Mouse (Mus musculus) heart, embryonic 14.5 days (tissue): ENCODE data around the gene Parvb. TPM values are rescaled to one million over a fixed set of nuclear protein-coding genes. Genes with fewer than 3 reads are reported as not detected.

ENCODE experiments used
- ATAC-seq: fragments of 200-750 bp; cut with Nextera tagmentation; 2 replicates; pipeline ENCODE4 v1.8.0; 2017; ENCODE audit warnings: low read depth, moderate TSS enrichment; ENCODE audit not compliant: insufficient number of reproducible peaks, insufficient read depth, low FRiP score
- H3K27ac ChIP-seq, 2 experiments: fragments of 200-500 bp in 1 of 2; fragments of 300-500 bp in 1 of 2; sonication (generic) in 1 of 2; replicated peaks in 1 of 2; 2 replicates each; pipeline ENCODE4 v1.5.1; 2012 to 2014; ENCODE audit warnings: low read depth in 2 of 2, low read length in 2 of 2, control low read depth in 1 of 2, mild to moderate bottlenecking in 1 of 2, mixed read lengths in 1 of 2; ENCODE audit not compliant: control insufficient read depth in 1 of 2, insufficient read depth in 1 of 2
- H3K27me3 ChIP-seq: fragments of 300-500 bp; sonication (generic); 2 replicates; pipeline ENCODE4 v1.6.1; 2014; ENCODE audit warnings: mild to moderate bottlenecking, low read length, control low read depth; ENCODE audit not compliant: control insufficient read depth, insufficient read depth
- H3K36me3 ChIP-seq: fragments of 300-500 bp; sonication (generic); 2 replicates; pipeline ENCODE4 v1.6.1; 2014; ENCODE audit warnings: mild to moderate bottlenecking, control low read depth, low read length, mixed read lengths; ENCODE audit not compliant: control insufficient read depth, insufficient read depth
- H3K4me1 ChIP-seq, 2 experiments: fragments of 200-500 bp in 1 of 2; fragments of 300-500 bp in 1 of 2; sonication (generic) in 1 of 2; 2 replicates each; pipeline ENCODE4 v1.6.1; 2012 to 2014; ENCODE audit warnings: low read length in 2 of 2, control low read depth in 1 of 2, mixed read lengths in 1 of 2; ENCODE audit not compliant: control insufficient read depth in 2 of 2, insufficient read depth in 2 of 2
- H3K4me2 ChIP-seq: fragments of 300-500 bp; sonication (generic); 2 replicates; pipeline ENCODE4 v1.6.1; 2014; ENCODE audit warnings: mild to moderate bottlenecking, low read length
- H3K4me3 ChIP-seq, 2 experiments: fragments of 200-500 bp in 1 of 2; fragments of 300-500 bp in 1 of 2; sonication (generic) in 1 of 2; 2 replicates each; pipeline ENCODE4 v1.5.1; 2012 to 2014; ENCODE audit warnings: low read length in 2 of 2, mild to moderate bottlenecking in 2 of 2, control low read depth in 1 of 2, low read depth in 1 of 2, moderate library complexity in 1 of 2; ENCODE audit not compliant: control insufficient read depth in 1 of 2, insufficient read depth in 1 of 2
- H3K9ac ChIP-seq: fragments of 300-500 bp; sonication (generic); 2 replicates; pipeline ENCODE4 v1.6.1; 2014; ENCODE audit warnings: mild to moderate bottlenecking, low read length
- H3K9me3 ChIP-seq: fragments of 300-500 bp; sonication (generic); 2 replicates; pipeline ENCODE4 v1.6.1; 2016; ENCODE audit warnings: low read length, control low read depth; ENCODE audit not compliant: control insufficient read depth
- WGBS: fragments of 180-500 bp; shearing (Covaris S2); extraction: QIAGEN DNeasy Blood & Tissue Kit; methylation state at CpG from one replicate; pipeline ENCODE4 v1.1.7; 2014; 5-methylcytosine and 5-hydroxymethylcytosine counted together
- polyA plus RNA-seq: library from polyadenylated mRNA; unstranded; fragments of >200 nt; fragmentation: Nextera tagmentation; extraction: Ambion mirVana; gene quantifications from 2 replicates; pipeline ENCODE4 v1.2.1, GENCODE M21; 2014

The Parvb gene
- polyA plus RNA-seq, 1 experiment from 2014 or later = 18.5 TPM

- Histone ChIP-seq H3K9ac (no peak overlapping the region), H3K4me1 (no peaks in the 10 kb centered on the region; a peak in 1 of 4 replicates), H3K4me2 (no peak overlapping the region), H3K27ac (no peak overlapping the region), H3K9me3 (no peaks in the 10 kb centered on the region), H3K27me3 (no peaks in the 10 kb centered on the region), H3K4me3 (no peak overlapping the region), H3K36me3 (no peaks in the 10 kb centered on the region)
- 42% methylated on average over 12 of the region's 12 CpGs for WGBS
- no peak for ATAC-seq
Measured at GRCm38 (mm10) chr15:84325736-84326135, 93.9 kb downstream of the Parvb start.

GRCm38 (mm10) chr15:84328870-84329269 lies 97.0 kb downstream of the Parvb start:
- Histone ChIP-seq H3K4me3 (no peak overlapping the region), H3K36me3 (no peaks in the 10 kb centered on the region), H3K27ac (no peak overlapping the region), H3K27me3 (no peaks in the 10 kb centered on the region), H3K9ac (no peak overlapping the region), H3K4me1 (no peaks in the 10 kb centered on the region; a peak in 1 of 4 replicates), H3K4me2 (no peak overlapping the region), H3K9me3 (no peaks in the 10 kb centered on the region)
- no peak for ATAC-seq
- 73% methylated on average over 10 of the region's 10 CpGs for WGBS

GRCm38 (mm10) chr15:84329940-84330339 lies 98.1 kb downstream of the Parvb start:
- no peak overlapping the region for H3K4me2 ChIP-seq
- WGBS = 78% methylated on average over 8 of the region's 8 CpGs
- no peak for ATAC-seq

GRCm38 (mm10) chr15:84331066-84331612 lies 99.3 kb downstream of the Parvb start:
- H3K9ac ChIP-seq = no peak overlapping the region
- no peaks in the 10 kb centered on the region for H3K27me3 ChIP-seq
- WGBS = 68% methylated on average over 4 of the region's 4 CpGs
- H3K4me1 ChIP-seq = peaks cover 0 to 3% of the 10 kb centered on the region in 2 experiments; a peak in 2 of 4 replicates
- H3K9me3 ChIP-seq = no peaks in the 10 kb centered on the region
- H3K36me3 ChIP-seq = no peaks in the 10 kb centered on the region
- no peak overlapping the region for H3K4me2 ChIP-seq
- no peak for ATAC-seq
- no peak overlapping the region for H3K27ac ChIP-seq
- no peak overlapping the region for H3K4me3 ChIP-seq

More at GRCm38 (mm10) chr15:84329940-84330339, 98.1 kb downstream of the Parvb start:
- Histone ChIP-seq H3K27ac (no peak overlapping the region), H3K9me3 (no peaks in the 10 kb centered on the region), H3K4me3 (no peak overlapping the region), H3K9ac (no peak overlapping the region), H3K36me3 (no peaks in the 10 kb centered on the region), H3K27me3 (no peaks in the 10 kb centered on the region), H3K4me1 (no peaks in the 10 kb centered on the region; a peak in 1 of 4 replicates)

GRCm38 (mm10) chr15:84336281-84336817 lies 104.5 kb downstream of the Parvb start:
- 64% methylated on average over 12 of the region's 12 CpGs for WGBS
- Histone ChIP-seq H3K27ac (no peak overlapping the region), H3K4me1 (peaks cover 3 to 9% of the 10 kb centered on the region in 2 experiments; a peak in 3 of 4 replicates), H3K4me2 (no peak overlapping the region), H3K9me3 (no peaks in the 10 kb centered on the region), H3K4me3 (no peak overlapping the region), H3K36me3 (no peaks in the 10 kb centered on the region), H3K9ac (no peak overlapping the region), H3K27me3 (no peaks in the 10 kb centered on the region)
- ATAC-seq = no peak

GRCm38 (mm10) chr15:84337599-84337998 lies 105.8 kb downstream of the Parvb start:
- Histone ChIP-seq H3K4me2 (no peak overlapping the region), H3K27ac (no peak overlapping the region), H3K4me3 (no peak overlapping the region), H3K36me3 (no peaks in the 10 kb centered on the region), H3K9ac (no peak overlapping the region), H3K27me3 (no peaks in the 10 kb centered on the region), H3K4me1 (peaks cover 3 to 9% of the 10 kb centered on the region in 2 experiments; a peak in 3 of 4 replicates), H3K9me3 (no peaks in the 10 kb centered on the region)
- ATAC-seq = no peak
- 70% methylated on average over 5 of the region's 5 CpGs for WGBS

GRCm38 (mm10) chr15:84340926-84341325 lies 109.1 kb downstream of the Parvb start:
- Histone ChIP-seq H3K27ac (no peak overlapping the region), H3K9ac (no peak overlapping the region), H3K9me3 (no peaks in the 10 kb centered on the region), H3K4me2 (no peak overlapping the region), H3K27me3 (no peaks in the 10 kb centered on the region), H3K36me3 (no peaks in the 10 kb centered on the region), H3K4me1 (peaks cover 3 to 9% of the 10 kb centered on the region in 2 experiments; a peak in 3 of 4 replicates), H3K4me3 (no peak overlapping the region)
- WGBS = 53% methylated on average over 2 of the region's 2 CpGs
- ATAC-seq = no peak

GRCm38 (mm10) chr15:84348769-84349168 lies 116.9 kb downstream of the Parvb start:
- peaks cover 6% of the 10 kb centered on the region for H3K9me3 ChIP-seq
- H3K9ac ChIP-seq = no peak overlapping the region
- 87% methylated on average over 4 of the region's 4 CpGs for WGBS
- no peak overlapping the region for H3K4me3 ChIP-seq
- H3K27ac ChIP-seq = no peak overlapping the region
- H3K4me1 ChIP-seq = peaks cover 5 to 7% of the 10 kb centered on the region in 2 experiments; a peak in 3 of 4 replicates
- ATAC-seq = no peak
- H3K27me3 ChIP-seq = no peaks in the 10 kb centered on the region
- H3K36me3 ChIP-seq = no peaks in the 10 kb centered on the region
- no peak overlapping the region for H3K4me2 ChIP-seq
